Comparison of ENCODE assay signal across 20 mouse cellular contexts in the genomic region with DNA sequence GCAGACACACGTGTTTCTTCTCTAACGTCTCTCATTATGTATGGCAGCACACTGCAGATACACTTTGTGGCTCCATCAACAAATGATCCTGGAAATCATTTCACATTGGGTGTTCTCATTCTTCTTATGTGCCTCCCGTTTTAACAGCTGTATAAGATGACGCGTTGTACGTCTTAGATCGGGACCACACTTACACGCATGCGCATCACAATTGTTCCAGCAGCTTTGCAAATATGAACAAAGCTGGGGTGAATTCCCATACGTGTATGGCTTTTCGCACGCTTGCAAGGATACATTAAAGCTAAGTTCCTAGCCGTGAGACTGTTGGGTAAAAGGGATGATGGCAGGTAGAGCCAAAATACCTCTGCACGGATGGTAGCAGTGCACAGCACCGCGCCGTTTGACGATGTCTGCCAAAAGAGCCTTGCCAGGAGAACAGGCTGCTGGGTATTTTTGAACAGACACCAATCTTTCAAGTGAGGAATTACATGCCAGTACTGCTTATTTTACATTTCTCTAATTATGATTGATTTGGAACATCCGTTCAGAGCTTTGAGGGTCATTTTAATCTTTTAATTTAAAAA. TPM values are rescaled to one million over a fixed set of nuclear protein-coding genes. Genes with fewer than 3 reads are reported as not detected.
A peak's percentile ranks its signal among the peaks of the same experiment; 100 is the strongest.
DNase-seq lines count a peak whose midpoint lies in the region; ATAC-seq and TF ChIP-seq lines count a peak whose summit lies in the region.
"Had no signal": no experiment of that assay in that cellular context is flagged by ENCODE, and none has a peak within 500 bp of the region (broad histone marks: within the 10 kb centered on the region; RNA-seq: fewer than 3 reads in every experiment).

No protein-coding gene starts in this region.

- H3K9ac ChIP-seq in forebrain, embryonic 14.5 days (ENCODE audit: low read length) = no peak overlapping the region
- H3K9ac ChIP-seq in forebrain, embryonic 12.5 days = no peak overlapping the region
- H3K9ac ChIP-seq: embryonic facial prominence, embryonic 13.5 days; limb, embryonic 15.5 days; liver, embryonic 15.5 days; neural tube, embryonic 12.5 days had no signal

- H3K36me3 ChIP-seq in forebrain, embryonic 14.5 days (ENCODE audit: control insufficient read depth, insufficient read depth, low read length) = peaks cover 47% of the 10 kb centered on the region
- peaks cover 29% of the 10 kb centered on the region for H3K36me3 ChIP-seq in forebrain, embryonic 12.5 days (replicated peaks)

- H3K4me2 ChIP-seq in forebrain, embryonic 14.5 days (ENCODE audit: low read length) = no peak overlapping the region
- no peak overlapping the region for H3K4me2 ChIP-seq in forebrain, embryonic 12.5 days
- H3K4me2 ChIP-seq: embryonic facial prominence, embryonic 13.5 days; limb, embryonic 15.5 days; liver, embryonic 15.5 days; midbrain, embryonic 11.5 days; neural tube, embryonic 12.5 days had no signal

- no peak overlapping the region; the same call in 1 of the 2 replicates for H3K27ac ChIP-seq in forebrain, embryonic 14.5 days (ENCODE audit: low read depth, low read length)
- no peak overlapping the region for H3K27ac ChIP-seq in forebrain, embryonic 12.5 days
- H3K27ac ChIP-seq in left cerebral cortex, adult 2 months = no peak overlapping the region
- H3K27ac ChIP-seq: embryonic facial prominence, embryonic 13.5 days; hindbrain, embryonic 10.5 days; limb, embryonic 15.5 days; liver, embryonic 15.5 days; neural tube, embryonic 12.5 days had no signal

- peak; percentile 12 for TF ChIP-seq CTCF in left cerebral cortex, adult 2 months (IDR thresholded peaks at IDR 0.05)

- ATAC-seq in forebrain, embryonic 14.5 days = peak; percentile 71; the same call in 1 of the 2 replicates
- ATAC-seq in forebrain, embryonic 12.5 days (ENCODE audit: low FRiP score) = no peak

- H3K27me3 ChIP-seq in forebrain, embryonic 14.5 days (replicated peaks; ENCODE audit: control insufficient read depth, insufficient read depth, low read length) = no peaks in the 10 kb centered on the region
- no peaks in the 10 kb centered on the region for H3K27me3 ChIP-seq in forebrain, embryonic 12.5 days
- H3K27me3 ChIP-seq: CH12.LX; embryonic facial prominence, embryonic 13.5 days; limb, embryonic 15.5 days; liver, embryonic 15.5 days; neural tube, embryonic 12.5 days had no signal

- no peaks in the 10 kb centered on the region for H3K9me3 ChIP-seq in forebrain, embryonic 14.5 days (replicated peaks; ENCODE audit: control insufficient read depth, low read length)
- no peaks in the 10 kb centered on the region for H3K9me3 ChIP-seq in forebrain, embryonic 12.5 days
- H3K9me3 ChIP-seq: embryonic facial prominence, embryonic 13.5 days; hindbrain, embryonic 10.5 days; limb, embryonic 15.5 days; liver, embryonic 15.5 days; neural tube, embryonic 12.5 days had no signal

- H3K4me3 ChIP-seq in forebrain, embryonic 14.5 days (ENCODE audit: low read depth, low read length) = no peak overlapping the region
- H3K4me3 ChIP-seq in forebrain, embryonic 12.5 days (replicated peaks) = no peak overlapping the region
- no peak overlapping the region for H3K4me3 ChIP-seq in left cerebral cortex, adult 2 months
- H3K4me3 ChIP-seq: embryonic facial prominence, embryonic 13.5 days; hindbrain, embryonic 10.5 days; limb, embryonic 15.5 days; liver, embryonic 15.5 days; neural tube, embryonic 12.5 days had no signal

- no peaks in the 10 kb centered on the region for H3K4me1 ChIP-seq in forebrain, embryonic 14.5 days (ENCODE audit: control insufficient read depth, insufficient read depth, low read length)
- H3K4me1 ChIP-seq in forebrain, embryonic 12.5 days = no peaks in the 10 kb centered on the region
- H3K4me1 ChIP-seq: embryonic facial prominence, embryonic 13.5 days; hindbrain, embryonic 10.5 days; limb, embryonic 15.5 days; liver, embryonic 15.5 days; neural tube, embryonic 12.5 days had no signal

- intact Hi-C loops in left cerebral cortex, adult 2 months (cut with DNase I) = no loop called here

- DNase-seq in forebrain, embryonic 14.5 days (ENCODE audit: low spot score) = peak; percentile 50
- no peak for DNase-seq in left cerebral cortex, adult 2 months (ENCODE audit: extremely low spot score in 1 of 2, low spot score in 2 of 2)
- no peak for DNase-seq in left cerebral cortex, adult 18-20 months (ENCODE audit: low spot score in 2 of 2)
- peak; percentile 50 for DNase-seq in cerebellum, adult 9-11 months
- DNase-seq in lung, postnatal 25 days (ENCODE audit: low spot score) = no peak
- DNase-seq in kidney, adult 18-20 months = no peak
- DNase-seq in spleen, adult 12 weeks (ENCODE audit: low spot score) = no peak
- DNase-seq: adrenal gland, postnatal 25 days; kidney, adult 8-10 months; kidney, postnatal 25 days; right cerebral cortex, adult 18-20 months; thymus, postnatal 4 days had no signal

- 87% methylated on average over 19 of the region's 19 CpGs for WGBS in forebrain, embryonic 14.5 days
- WGBS in forebrain, embryonic 12.5 days = 91% methylated on average over 19 of the region's 19 CpGs

RNA-seq across cellular contexts. Expression of gene Sav1, which starts 50.0 kb away (rescaled TPM):
- polyA plus RNA-seq in forebrain, embryonic 14.5 days (2014; fragmentation: Nextera tagmentation; extraction: Ambion mirVana) = 1.0 and 1.8 TPM in 2 replicates
- 6.3 and 8.0 TPM in 2 replicates for polyA plus RNA-seq in forebrain, embryonic 12.5 days (2016; fragmentation: Nextera tagmentation; extraction: Ambion mirVana)
- total RNA-seq in left cerebral cortex, adult 2 months (2021) = 10 to 100 TPM; 17.4 to 19.5 TPM
- total RNA-seq in left cerebral cortex, adult 18-20 months (2021) = 10 to 100 TPM; 17.7 to 18.1 TPM

Comparison
In these comparisons a context has a peak if more than half of its experiments do, and no peak if none do; other contexts are left out.
1. DNase-seq: peak in forebrain, embryonic 14.5 days (single experiment) and cerebellum, adult 9-11 months (single experiment); none in left cerebral cortex, adult 2 months (0 of 2), left cerebral cortex, adult 18-20 months (0 of 2), lung, postnatal 25 days (single experiment), kidney, adult 18-20 months (single experiment) and spleen, adult 12 weeks (single experiment).